Mouse (Mus musculus) kidney, adult 18-20 months (tissue): Measurements from ENCODE around the gene Slc22a15.
"Not testable (repeated sequence)": the region's sequence is repeated elsewhere in the genome, so short reads cannot be mapped to it uniquely, and the experiment has no call there.

ENCODE experiments used
- DNase-seq: peaks from one replicate; pipeline ENCODE4 v3.0.0; 2021

The Slc22a15 gene

DNA sequence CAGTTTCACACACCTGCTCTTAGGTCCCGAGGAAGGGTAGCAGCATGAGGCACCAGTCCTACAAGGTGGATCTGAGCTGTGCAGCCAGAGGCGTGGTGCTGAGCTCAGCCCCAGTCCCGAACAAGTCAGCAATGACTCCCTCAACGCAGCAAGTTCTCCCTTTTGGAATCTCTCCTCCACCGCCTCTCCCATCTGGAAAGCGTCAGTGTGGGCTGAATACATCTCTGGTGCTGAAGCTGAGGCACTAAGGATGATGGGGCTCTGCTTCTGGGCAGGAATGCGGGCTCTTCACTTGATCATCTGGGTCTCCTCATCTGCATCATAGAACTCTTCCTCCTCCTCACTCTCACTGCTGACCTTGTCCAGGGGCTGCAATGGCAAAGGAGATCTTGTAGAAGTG is 64.1 kb downstream of the Slc22a15 start:
- no peak for DNase-seq

GRCm38 (mm10) chr3:101859740-101860139 is 64.5 kb downstream of the Slc22a15 start:
- no peak for DNase-seq

- no peak for DNase-seq
Observed at GRCm38 (mm10) chr3:101854075-101854474, 70.2 kb downstream of the Slc22a15 start.

DNA sequence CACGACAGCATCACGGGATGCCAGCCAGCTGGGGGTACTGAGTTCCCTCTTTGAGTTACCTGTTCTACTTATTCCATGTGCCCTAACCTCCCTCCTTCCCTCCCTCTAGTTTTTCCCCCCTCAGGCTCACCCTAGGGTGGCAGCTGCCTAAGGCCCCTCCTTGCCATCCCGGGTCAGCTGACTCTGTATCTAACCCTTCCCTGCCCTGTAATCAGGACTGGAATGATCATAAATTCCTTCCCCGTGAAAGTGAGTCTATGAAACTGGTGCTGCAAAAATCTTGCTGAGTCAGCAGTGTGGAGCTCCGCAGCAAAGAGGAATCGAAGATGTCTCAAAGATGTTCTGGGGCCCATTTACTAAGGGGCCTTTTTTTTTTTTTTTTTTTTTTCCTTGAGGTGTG is 72.9 kb downstream of the Slc22a15 start:
- DNase-seq = no peak

- no peak for DNase-seq
Observed at GRCm38 (mm10) chr3:101848816-101849215, 75.4 kb downstream of the Slc22a15 start, which contains the start of gene Mab21l3. Gene Mab21l3, minus strand, starts transcription at chr3:101848959.

DNA sequence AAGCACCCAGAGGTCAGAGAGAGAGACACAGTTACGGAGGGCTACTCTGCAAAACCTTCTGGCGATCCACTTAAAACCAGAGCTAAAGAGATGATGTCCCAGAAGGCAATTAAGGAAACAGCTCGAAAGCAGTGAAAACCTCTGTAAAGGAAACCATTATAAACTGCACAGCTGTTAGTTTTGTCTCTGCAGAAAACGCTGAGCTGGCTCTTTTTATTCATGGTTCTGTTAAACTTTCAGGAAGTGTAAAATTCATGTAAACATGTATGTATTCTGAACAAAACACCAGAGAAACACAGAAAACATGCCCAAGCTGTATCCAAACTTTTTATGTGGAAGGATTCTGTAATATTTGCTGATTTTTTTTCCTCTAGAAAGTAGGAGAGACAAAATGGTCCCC is 78.2 kb downstream of the Slc22a15 start:
- DNase-seq = no peak

GRCm38 (mm10) chr3:101842372-101843094 is 81.7 kb downstream of the Slc22a15 start:
- no peak for DNase-seq

DNA sequence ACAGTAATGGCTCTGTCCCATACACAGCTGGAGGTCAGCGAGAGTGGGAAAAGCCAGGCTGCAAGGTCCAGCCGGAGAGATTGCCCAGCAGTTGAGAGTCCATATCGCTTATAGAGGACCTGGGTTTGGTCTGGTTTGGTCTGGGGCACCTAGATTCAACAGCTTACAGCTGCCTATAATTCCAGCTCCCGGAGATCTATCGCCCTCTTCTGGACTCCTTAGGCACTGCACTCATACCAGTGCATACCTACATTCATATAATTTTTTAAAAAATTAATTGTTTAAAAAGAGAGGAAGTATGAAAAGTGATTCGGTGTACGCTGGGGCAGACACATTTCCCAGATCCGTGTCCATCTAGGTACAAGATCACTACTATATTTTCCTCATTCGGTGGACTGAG is 84.9 kb downstream of the Slc22a15 start:
- DNase-seq = no peak

DNA sequence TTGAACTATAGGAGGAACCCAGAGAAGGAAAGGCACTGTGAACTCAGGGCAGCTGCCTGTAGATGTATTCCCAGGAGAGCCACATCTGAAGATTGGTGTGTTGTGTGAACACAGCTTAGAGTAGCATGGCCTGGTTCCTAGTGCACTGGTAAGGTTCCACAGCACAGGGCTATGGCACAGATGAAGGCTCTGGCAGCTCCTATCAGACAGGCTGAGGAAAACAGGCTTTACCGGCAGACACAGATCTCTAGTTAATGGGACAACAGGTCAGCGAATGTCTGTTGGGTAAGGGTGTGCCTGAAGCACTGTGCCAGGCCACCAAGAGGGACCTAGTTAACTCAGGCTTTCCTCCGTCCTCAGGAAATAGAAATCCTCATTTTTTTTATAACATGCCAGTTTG is 87.3 kb downstream of the Slc22a15 start:
- no peak for DNase-seq

DNA sequence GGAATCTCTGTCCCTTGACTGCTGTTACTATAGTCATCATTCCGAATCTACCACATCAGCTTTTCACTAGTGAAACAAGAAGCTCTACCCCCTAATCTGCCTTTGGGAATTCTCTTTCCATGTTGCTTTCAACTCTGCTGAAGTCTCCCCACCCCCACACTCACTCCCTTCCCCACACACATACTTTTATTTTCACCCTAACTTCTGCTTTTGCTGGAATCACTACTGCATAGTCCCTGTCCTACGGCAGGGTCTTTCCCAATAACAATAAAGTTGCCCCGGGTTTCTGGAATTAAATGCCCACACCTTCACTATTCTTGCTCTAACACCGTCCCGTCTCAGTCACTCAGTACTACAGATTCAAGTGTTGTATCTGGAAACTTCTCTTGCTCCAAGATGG is 87.7 kb downstream of the Slc22a15 start:
- no peak for DNase-seq

GRCm38 (mm10) chr3:101836045-101836444 is 88.2 kb downstream of the Slc22a15 start:
- peak; percentile 76 for DNase-seq

- DNase-seq = peak; percentile 51
Observed at GRCm38 (mm10) chr3:101831189-101831858, 92.9 kb downstream of the Slc22a15 start.

DNA sequence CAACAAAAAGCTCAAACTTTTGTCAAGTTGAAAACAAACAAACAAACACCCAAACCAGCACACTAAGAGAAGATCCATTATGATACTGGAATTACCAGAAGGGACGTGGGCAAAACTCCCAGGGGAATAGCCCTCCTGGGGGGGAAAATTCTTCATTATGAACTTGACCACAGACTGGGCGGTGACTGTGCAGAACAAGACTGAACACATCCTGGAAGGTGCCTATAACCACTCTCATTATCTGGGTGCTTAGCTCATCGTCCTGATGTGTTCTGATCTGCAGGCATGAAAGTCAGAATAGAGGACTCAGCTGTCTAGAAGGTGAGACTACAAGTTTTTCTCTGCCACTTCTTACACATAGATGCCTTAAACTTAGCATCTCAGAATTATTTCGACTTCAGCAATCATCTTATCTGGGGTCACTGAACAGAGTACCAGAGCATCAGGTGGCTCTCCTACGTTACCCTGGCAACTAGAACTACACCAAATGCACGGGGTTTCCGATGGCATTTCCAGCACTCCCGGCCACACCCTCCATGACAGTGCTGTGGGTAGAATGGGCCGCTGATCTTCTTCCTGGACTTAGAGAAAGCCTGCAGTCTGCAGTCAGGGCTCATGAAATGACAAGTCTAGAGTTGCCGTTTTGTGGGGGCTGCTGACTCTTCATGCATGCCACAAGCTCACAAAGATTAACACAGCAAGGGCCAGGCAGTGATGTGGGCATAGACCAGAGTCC is 94.2 kb downstream of the Slc22a15 start:
- no peak for DNase-seq

DNA sequence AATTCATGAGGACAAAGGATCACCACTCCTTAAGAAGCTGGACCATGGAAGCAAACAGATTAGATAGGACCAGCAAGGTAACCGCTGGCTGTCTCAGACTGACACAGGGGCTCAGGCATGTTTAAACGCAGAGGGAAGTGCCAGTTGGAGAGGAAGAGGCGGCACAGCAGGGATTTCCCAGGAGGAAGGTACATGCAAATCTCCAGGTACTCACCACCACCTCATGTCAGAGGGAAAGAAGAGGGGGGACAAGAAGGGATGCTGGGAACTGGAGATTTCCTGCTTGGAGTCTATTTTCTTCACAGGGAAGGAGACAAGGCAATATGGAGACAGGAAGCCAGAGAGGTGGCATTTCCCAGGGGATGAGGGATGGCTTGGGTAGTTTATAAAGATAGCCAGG is 95.7 kb downstream of the Slc22a15 start:
- no peak for DNase-seq

- DNase-seq = no peak
Observed at GRCm38 (mm10) chr3:101827220-101827715, 97.0 kb downstream of the Slc22a15 start.

GRCm38 (mm10) chr3:101824338-101824737 is 99.9 kb downstream of the Slc22a15 start:
- peak; percentile 54 for DNase-seq

GRCm38 (mm10) chr3:101822052-101822451 is 102.2 kb downstream of the Slc22a15 start:
- no peak for DNase-seq

- DNase-seq = not testable (repeated sequence)
Observed at GRCm38 (mm10) chr3:101820708-101821107, 103.5 kb downstream of the Slc22a15 start.

- no peak for DNase-seq
Observed at GRCm38 (mm10) chr3:101816006-101816405, 108.2 kb downstream of the Slc22a15 start.

GRCm38 (mm10) chr3:101814790-101815189 is 109.5 kb downstream of the Slc22a15 start:
- no peak for DNase-seq

GRCm38 (mm10) chr3:101812341-101812962 is 111.8 kb downstream of the Slc22a15 start:
- DNase-seq = peak; percentile 80

DNA sequence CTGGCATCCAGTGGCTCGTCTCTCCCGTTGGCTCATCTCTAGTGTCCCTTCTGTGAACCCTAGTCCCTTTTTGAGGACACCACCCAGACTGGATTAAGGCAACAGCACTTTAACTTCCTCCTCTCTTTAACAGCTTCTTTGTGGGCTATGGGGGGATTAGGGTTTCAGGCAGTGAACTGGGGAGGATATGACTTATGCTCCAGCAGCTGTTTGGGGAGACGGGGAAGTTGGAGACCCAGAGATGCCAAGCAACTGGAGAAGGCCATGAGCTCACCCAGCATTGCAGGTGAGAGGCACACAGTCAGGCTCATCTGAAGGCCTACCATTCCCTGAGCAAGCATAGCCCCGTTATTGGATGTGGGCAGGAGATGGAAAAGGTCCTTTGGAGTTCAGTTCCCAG is 112.3 kb downstream of the Slc22a15 start:
- DNase-seq = no peak

DNA sequence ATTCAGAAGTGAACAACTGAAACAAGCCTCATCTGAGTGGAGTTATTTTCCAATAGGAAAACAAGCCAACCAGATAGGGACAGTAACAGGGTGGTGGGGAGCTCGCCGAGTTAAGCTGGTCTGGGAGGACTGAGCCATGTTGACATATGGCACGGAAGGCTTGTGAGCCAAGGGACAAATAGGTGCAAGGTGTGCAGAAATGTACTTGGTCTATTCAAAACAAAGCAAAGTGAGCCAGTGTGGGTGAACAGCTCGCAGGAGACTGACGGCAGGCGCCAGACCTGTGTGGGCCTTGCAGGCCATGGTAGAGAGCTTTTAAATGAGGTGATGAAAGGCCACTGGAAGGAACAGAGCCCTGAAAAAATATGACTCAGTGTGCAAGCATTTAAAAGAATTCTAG is 116.6 kb downstream of the Slc22a15 start:
- DNase-seq = no peak
